Mouse (Mus musculus): ENCODE results near the gene Pex7.

Pex7 gene

DNA sequence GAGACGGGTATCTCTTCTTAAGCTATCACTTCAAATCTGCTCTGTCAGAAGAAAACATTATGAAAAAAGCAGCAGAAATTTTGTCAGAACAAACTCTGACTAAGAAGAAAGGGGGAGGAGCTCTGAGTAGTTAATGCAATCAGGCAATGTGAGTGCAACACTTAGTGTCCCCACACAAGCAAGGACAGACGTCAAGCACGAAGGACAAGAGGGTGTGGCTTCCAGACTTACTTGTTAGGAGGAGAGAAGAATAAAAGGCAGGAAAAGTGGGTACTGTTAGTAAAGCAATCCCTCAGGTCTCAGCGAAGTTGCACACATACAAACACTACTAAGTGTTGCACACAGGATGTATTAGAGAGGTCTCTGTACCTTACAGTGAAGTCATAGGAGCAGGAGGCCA lies 23.1 kb downstream of the Pex7 start:
- in situ Hi-C loops (cut with MboI, MseI): no loop called here

DNA sequence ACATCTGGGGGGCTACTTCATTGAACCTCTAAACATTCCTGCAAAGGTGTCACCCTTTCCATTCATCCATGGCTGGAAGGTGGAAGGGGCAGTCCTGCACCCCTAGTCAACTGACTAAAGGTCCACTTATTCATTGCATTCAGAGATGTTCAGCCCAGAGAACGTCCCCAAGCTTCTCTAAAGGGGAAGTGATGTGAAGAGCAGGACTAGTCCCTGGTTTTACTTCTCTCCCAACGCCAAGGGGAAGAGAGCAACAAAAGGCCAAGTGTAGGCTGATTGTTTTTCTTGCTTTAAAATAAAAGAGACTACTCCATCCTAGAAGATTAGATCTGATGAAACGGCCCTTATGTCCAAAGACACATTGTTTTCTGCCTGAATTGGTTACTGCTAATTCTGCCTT lies 27.1 kb downstream of the Pex7 start:
- in situ Hi-C loops (cut with MboI, MseI): no loop called here

DNA sequence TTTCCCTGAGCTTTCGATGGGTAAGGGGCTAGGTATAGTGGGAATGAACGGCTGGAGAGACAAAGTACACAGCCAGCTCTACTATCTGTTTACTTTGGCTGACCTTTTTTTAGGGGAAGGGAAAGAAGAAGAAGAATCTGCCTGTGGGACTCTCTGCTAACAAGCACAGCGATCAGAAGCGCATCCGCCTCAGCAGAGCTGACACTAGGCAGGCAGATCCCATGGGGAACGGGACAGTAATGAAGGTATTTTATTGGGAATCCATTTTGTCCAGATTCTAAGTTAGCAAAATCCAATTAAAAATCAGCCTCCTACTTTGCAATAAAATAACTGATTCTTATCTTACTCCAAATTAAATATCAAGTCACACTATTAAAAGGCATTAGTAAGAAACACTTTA lies 28.3 kb downstream of the Pex7 start:
- in situ Hi-C loops (cut with MboI, MseI): no loop called here

DNA sequence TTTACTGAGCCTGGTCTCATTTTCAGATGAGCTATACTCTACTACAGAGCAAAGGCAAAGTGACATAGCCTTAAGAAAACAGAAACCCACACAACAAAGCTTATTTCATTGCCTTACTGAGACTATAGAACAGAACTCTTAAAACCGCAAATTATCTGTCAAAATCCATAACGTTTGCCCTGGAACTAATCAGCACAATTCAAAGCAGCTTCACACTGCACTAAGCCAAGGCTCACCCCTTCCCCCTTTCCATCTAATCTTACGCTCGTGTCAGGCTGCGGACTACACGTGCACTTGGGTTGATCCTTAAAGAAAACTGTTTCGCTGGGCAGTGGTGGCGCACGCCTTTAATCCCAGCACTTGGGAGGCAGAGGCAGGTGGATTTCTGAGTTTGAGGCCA lies 29.8 kb downstream of the Pex7 start:
- in situ Hi-C loops (cut with MboI, MseI): no loop called here

DNA sequence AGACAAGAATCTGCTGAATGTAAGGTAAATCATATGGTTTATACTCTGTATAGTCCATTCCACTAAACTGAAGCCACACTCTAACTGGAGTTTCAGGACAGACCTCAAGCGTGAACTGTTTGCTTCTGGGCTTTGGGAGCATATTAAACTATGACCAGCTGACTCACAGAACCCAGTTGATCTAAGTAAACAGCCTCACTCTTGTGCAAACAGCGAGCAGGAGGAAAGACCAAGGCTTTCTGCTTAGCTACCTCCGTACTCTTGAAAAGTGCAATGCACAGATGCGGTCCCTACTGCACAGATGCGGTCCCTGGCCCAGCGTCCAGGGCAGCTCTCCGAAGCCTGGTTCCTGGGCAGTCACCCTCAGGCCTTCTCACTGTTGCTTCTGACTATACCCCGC lies 30.2 kb downstream of the Pex7 start:
- in situ Hi-C loops (cut with MboI, MseI): no loop called here

DNA sequence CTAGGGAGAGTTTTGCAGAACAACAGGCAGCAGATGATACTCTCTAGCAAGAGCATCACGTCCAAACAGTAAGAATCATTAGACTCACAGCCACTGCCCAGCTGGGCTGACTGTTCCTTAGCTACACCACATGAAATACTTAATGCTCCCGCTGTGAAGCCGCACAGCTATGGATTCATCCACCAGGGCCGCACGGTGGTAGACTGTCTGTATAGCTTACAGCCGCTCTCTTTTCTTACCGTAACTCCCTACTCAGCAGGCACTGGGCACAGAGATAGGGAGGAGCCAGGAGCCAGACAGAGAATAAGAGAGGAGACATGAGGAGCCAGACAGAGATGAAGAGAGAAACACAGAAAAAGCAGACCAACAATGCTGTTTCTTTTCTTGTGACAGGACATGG lies 30.8 kb downstream of the Pex7 start:
- in situ Hi-C loops (cut with MboI, MseI): no loop called here

DNA sequence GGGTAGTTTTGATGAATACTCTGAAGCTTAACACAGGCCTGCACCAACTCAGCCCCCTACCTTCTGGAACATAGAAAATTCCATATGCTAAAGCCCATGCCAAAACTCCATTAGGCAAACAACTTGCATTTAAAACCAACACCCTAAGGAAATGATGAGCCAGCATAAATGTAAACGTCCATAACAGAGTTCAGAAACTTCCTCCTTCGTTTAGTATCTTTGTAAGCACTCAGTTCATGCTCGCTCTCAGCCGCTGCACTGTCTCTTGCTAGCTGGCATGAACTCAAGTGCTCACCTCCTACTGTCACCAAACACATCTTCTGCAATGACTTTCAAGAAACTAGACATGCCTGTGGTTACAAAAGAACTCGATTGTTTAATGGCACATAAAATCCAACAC lies 32.1 kb downstream of the Pex7 start:
- in situ Hi-C loops (cut with MboI, MseI): no loop called here

DNA sequence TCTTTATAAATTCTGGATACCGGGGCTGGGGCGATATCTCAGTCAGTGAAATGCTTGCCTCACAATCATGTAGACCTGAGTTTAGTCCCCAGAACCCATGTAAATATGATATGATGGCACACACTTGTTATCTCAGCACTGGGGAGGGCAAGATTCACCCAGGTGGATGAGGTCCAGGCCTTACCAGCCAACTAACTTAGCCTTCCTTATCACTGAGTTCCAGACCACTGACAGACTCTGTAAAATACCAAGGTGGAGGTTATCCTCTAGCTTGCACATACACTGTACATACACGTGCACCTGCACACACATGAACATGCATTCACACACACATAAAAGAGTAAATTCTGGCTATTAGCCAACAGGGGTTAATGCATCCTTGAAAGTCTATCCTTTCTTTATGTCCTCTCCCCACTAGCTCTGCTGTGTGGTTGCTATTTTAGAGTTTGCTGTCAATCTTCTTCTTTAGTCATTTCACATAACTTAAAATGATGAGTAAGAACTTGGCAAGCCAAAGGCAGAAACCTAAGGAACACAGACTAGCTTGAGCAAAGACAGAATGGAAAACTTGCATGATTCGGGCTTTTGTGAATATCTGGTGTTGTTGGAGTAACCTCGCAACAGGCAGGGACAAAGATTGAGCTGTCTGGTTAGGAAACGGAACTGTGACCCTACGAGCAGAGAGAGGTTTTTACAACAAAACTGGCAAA lies 51.7 kb downstream of the Pex7 start:
- in situ Hi-C loops (cut with MboI, MseI): no loop called here

DNA sequence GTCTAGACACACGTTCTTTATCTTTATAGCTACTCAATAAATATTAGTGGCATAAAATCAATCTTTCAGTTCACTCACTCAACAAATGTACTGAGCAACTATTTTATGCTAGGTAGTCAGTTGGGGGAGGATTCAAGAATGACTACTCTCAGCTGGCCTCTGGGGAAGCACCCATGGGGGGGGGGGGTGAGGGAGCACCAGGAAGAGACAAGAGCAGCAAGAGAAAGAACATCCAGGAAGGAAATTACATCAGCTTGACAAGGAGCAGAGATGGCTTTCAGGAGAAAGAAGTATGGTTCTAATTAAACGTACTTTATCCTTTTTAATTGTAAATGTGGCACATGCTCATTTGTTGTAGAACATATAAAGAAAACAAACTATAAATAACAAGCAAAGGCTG lies 53.9 kb downstream of the Pex7 start:
- in situ Hi-C loops (cut with MboI, MseI): loop anchor here in 1 of 2 experiments (5.0 kb wide), 1 partner anchor 44 kb away; no protein-coding TSS in a partner anchor

DNA sequence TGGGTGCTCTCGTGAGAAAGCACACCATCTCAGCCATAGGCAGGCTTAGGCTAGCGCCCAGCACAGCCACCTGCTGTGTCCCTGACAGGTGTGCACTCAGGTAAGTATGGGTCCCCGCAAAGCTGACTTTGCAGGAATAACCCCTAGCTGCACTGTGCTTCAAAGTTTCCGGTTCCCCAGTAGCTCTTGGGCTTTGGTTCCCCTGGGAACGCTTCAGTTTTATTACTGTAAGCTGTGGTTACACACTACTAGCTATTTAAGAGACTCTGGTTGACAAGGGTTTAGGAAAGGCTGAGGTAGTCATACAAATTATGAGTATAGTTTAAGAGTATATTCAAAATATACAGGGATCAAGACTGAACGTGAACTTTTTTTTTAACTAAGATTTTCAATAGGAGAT lies 54.7 kb downstream of the Pex7 start:
- in situ Hi-C loops (cut with MboI, MseI): loop anchor here in 1 of 2 experiments (5.0 kb wide), 1 partner anchor 45 kb away; no protein-coding TSS in a partner anchor

DNA sequence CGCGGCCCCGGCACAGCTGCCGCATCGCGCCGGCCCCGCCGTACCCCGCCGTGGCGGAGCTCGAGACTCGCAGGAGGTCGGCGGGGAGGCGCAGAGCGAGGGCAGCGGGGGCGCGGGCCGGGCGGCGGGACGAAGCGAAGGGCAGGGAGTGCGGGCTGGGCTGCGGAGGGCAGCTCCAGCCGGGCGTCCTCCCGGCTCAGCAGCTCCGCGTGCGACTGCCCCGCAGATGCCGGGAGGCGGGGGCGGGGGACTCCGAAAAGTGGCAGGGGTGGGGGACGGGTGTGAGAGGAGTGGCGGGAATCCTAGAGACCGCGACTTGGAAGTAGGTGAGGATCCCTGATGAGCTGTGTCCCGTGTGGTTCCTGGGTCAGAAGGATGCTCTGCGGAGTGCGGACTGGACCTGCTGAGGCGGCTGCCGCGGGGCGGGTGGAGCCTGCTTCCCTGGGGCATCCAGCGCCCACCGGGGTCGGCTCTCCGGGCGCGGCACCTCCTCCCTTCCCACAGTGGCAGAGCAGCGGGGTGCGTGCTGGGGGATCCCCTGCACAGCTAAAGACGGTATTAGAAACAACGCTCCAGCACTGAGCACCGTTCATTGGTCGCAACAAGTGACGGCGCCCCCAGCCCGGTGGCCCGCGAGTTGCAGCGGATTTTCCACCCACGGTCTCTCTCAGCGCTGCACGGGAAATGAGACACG lies 56.3 kb downstream of the Pex7 start, which contains the start of gene Slc35d3:
Gene Slc35d3 (minus strand): TSS at position 462 of the 694 bp plus-strand sequence.
- in situ Hi-C loops (cut with MboI, MseI): loop anchor here in 1 of 2 experiments (5.0 kb wide), 1 partner anchor 46 kb away; no protein-coding TSS in a partner anchor

DNA sequence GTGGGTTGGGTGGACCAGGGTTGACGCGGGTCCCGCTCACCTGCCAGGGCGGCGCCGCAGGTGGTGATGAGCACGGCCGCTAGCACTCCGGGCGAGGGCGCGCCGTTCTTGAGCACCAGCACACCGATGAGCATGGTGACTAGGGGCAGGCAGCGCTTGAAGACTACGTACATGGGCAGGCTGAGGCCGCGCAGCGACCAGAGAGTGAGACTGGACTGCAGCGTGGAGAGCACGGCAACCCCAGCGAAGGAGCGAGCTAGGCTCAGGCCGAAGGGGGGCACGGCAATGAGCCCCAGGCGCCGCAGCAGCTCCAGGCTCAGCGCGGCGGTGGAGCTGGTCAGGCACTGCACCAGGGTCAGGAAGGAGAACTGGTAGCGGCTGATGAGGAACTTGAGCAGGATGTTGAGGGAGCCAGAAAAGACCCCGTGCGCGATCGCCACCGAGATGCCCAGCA lies 56.9 kb downstream of the Pex7 start:
- in situ Hi-C loops (cut with MboI, MseI): loop anchor here in 1 of 2 experiments (5.0 kb wide), 1 partner anchor 47 kb away; no protein-coding TSS in a partner anchor

DNA sequence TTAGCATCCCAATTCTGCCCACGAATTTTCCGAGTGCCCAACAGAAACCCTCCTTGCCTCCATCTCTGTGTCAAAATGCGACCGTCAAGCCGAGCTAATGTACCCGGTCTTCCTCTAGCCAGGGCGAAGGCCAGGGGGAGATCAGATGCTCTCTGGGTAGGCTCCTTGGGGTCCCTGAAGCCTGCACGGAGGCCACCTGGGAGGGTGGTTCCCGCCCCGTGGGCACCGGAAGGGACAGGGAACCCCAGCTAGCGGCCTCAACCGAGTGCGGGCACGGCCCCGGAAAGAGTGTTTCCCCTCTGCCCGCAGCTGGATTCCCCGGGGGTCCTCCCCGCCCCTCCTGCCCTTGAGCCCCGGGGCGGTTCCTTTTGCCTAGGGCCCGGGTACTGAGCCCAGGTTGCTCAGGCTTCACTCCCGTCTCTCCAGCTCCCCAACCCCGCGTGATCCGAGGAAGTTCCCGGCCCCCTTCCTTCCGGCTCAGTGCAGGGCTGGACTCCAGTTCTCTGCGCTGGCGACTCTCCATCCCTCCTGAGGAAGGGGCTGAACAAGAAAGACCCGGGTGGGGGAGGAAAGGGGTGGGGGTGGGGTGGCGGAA lies 57.6 kb downstream of the Pex7 start:
- in situ Hi-C loops (cut with MboI, MseI): loop anchor here in 1 of 2 experiments (5.0 kb wide), 1 partner anchor 47 kb away; no protein-coding TSS in a partner anchor

DNA sequence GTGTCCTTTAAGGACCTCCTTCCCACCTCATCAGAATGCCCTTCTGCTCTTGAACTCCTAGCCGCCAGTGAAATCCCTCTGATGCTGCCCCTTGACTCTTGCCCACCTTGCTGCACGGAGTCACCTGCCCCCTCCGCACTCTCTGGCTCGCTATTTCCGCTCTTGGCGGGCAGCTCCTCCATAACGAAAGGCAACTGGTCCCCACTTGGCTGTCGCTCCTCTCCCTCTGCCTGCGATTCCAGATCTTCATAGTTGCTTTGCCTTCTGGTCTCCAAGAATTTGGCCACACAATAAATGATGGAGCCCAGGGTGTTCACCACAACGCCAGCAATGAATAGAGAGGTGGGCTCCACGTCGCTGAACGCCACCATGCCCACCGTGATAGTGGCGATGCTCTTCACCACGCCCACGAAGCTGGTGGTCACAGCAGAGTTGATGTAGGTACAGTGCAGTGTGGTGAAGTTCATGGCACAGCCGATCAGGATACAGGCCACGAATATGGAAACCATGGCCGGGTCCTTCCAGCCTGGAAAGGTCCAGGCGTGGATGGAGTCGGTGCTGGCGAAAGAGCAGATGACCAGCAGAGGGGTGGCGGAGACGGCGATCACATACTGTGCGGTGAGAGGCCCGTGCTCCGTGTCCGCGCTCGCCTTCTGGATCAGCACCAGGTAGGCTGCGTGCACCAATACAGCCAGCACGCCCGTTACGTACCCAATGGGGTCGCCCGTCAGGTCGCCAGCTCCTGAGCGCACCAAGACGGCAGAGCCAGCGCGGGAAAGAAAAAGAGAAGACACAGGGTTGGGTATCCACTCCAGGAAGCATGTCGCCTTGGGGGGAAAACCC lies 58.3 kb downstream of the Pex7 start:
- in situ Hi-C loops (cut with MboI, MseI): no loop called here

DNA sequence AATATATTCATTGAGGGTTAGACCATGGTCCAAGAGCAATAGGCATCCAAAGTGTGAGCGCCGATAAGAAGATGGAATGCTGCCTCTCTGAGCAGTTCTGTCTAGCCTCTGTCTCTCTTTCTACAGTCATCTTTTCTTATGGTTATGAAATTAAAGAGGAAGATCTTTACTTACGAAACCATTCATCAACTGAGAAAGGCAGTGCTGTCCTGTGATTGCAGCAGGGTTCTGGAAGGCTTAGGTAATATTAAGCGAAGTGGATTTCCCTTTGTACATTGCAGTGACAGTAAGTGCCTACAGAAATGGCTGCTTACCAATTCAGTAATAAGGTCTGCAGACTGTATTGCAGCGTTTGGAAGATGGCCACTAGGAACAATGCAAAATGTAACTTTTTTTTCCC lies 67.7 kb downstream of the Pex7 start:
- in situ Hi-C loops (cut with MboI, MseI): no loop called here

DNA sequence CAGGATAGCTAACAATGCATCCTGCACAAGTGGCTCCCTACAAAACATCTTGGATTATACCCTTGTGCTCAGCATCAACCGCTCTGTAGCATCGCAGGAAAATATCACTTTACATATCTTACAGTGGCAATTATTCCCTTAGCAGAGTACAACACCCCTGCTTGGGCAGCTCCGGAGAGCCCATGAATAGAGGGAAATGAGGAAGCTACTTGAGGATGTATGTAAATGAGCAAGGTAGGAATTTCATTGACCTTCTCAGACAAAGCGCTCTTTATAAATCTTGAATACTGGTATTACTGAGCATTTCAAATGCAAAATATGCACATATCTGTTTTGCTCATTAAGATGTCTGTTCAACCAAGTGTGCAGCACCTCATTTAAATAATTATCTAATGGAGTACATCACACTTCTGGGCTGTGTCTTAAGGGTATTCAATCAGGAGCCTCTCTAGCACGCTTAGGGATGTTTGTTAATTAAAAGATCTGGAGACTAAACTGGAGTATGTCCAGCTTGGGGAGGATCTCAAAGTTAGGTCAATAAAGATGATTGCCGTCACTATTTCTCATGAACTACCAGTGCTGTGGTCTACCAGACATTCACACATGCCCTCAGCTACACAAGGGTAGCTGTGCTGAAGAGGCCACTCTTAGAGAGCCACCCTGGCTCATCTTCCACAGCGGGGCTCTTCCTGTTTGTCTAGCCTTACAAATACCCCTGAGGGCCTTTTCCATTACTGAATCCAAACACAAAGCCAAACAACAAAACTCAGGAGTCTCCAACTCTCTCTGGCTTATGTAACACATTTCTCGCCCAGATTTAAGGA lies 71.4 kb downstream of the Pex7 start:
- in situ Hi-C loops (cut with MboI, MseI): no loop called here

DNA sequence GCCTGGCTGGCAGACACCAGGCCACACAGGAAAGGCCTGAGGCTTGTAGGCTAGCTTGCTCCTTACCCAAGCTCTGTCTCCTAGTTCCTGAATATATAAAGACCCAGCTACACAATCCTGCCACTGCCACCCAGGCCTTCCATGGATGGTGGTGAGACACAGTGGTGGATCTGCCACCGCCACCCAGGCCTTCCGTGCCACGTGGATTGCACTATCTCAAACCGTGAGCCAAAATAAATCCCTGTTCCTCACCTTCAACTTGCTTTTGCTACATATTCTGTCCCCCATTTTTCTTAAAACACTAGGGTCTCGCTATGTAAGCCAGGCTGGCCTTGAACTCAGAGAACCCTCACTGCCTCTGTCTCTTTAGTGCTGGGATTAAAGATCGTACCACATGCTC lies 73.3 kb downstream of the Pex7 start:
- in situ Hi-C loops (cut with MboI, MseI): no loop called here

DNA sequence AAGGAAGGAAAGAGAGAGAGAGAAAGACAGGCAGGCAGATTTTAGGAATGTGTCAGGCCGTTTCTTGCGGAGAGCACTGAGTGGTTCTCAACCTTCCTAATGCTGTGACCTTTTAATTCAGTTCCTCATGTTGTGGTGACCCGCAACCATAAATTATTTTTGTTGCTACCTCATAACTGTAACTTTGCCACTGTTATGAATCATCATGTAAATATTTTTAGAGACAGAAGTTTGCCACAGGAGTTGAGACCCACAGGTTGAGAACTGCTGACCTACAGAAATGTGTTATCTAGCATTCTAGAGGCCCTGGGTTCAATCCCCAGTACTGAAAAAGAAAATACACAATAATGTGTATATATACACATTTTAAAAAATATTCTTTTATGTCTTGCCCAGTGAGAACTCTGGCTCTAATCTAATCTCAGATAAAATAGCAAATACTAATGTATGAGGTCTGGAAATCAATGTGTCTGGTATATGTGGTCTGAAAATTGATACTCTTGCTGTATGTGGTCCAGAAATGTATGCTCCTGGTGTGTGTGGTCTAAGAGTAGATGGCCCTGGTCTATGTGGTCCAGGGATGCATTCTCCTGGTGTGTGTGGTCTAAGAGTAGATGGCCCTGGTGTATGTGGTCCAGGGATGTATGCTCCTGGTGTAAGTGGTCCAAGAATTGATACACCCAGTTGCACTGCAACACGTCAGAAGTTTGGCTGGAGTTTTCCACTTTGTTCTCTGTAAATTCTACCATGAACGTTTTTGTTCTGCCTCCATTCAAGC lies 76.2 kb downstream of the Pex7 start:
- in situ Hi-C loops (cut with MboI, MseI): no loop called here

DNA sequence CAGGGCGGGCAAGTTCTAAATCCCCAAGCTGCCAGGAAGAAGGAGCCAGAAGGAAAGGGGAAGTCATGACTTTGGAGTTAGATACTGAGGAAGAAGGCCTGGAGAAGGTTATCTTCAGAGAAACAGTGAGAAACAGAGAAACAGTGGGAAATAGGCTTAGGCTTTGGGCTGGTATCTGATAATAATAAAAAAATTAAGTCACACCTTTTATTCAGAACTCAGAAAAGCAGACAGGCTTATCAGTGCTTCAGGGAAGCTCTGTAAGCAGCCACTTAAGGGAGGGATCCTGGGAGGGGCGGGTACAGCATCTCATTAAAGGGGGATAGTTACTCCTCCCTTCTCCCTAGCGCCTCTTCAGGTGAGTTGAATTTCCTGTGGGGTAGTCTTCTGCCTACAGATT lies 86.5 kb downstream of the Pex7 start:
- in situ Hi-C loops (cut with MboI, MseI): no loop called here
